Mouse (Mus musculus) brain, adult 2 months (tissue): ENCODE data around the gene Rnf222.

Experiments used
- DNase-seq: peaks from one replicate; pipeline ENCODE4 v3.0.0; 2011; ENCODE audit warnings: low read depth, low spot score

The Rnf222 gene

DNA sequence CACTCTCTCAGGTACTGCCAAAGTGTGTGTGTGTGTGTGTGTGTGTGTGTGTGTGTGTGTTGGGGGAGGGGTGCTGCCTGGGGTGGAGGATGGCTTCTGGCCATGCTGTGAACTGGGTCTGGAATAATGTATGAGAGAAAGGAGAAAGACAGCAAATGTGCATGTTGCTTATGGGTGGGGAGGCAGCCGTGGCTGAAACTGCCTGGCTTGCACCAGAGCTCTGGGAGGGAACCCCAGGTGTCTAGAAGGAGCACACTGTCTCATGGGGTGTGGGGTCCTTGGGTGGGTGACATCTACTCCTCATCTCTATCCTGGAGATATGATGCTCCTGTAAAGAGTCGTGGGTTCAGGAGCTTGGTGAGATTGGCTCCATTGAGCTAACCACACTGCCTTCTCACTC is 300 bp downstream of the Rnf222 start:
- no peak for DNase-seq

DNA sequence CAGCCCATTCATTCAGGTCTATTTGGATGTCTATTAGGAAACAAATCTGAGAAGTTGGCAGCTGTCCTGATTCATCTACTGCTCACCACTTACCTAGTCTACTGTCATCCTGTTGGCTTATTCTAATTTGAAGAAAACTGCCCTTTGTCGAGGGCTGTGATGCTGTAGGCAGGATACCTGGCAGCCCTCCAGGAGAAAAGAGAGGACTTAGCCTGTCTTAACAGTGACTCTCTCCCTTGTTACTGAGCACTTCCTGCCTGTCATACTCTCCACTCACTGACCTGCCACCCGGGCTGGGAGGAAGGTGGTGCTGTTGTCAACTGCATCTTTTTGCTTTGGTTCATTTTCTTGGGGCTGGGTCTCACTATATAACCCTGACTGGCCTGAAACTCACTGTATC is 2.3 kb downstream of the Rnf222 start:
- DNase-seq: no peak

DNA sequence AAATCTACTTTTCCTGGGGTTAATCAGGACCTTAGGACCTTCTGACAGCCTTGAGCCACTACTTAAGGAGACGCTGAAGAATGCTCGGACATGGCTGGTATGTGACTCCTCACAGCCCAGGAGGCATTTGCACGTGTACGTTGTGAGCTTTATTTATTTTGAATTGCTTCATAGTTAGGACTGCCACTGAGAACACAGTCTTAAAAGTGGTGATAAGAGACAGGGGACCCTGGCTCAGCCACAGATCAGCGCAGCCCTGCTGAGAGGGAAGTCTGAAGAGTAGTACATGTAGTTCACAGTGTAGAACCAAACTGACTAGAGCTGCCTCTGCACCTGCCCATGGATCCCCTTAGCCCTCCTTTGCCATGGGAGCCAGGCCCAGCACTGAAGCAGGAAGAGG is 3.5 kb downstream of the Rnf222 start:
- no peak for DNase-seq

GRCm38 (mm10) chr11:68892233-68892832 is 4.0 kb downstream of the Rnf222 start:
- DNase-seq: no peak

GRCm38 (mm10) chr11:68893911-68894464 is 5.6 kb downstream of the Rnf222 start:
- no peak for DNase-seq

DNA sequence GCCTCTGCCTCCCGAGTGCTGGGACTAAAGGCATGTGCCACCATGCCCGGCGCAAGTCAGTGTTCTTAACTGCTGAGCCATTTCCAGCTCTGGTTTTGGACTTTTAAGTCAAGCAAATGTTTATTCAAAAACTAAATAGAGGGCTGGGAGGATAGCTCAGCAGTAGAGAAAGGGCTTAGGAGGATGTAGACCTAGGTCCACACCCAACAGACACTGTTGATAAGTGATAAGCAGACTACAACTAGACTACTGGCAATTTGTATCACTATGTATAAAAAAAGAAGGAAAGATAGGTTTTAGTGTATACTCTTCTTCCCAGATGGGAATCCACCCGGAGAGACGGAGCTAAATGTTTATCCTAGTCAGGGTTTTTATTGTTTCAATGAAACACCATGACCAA is 7.9 kb downstream of the Rnf222 start:
- DNase-seq: no peak

DNA sequence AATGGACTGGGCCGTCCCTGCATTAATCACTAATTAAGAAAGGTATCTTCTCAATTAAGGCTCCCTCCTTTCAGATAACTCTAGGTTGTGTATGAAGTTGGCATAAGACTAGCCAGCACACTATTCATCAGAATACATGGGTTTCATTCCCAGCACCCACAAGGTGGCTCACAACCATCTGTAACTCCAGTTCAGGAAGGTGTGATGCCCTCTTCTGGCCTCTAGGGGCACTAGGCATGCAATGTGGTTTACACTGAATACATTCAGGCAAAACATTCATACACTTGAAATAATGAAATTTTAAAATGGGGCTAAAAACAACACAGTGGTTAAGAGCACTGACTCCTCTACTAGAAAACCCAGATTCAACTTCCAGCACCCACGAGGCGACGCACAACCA is 8.8 kb downstream of the Rnf222 start:
- peak; percentile 61 for DNase-seq

- no peak for DNase-seq
Observed at GRCm38 (mm10) chr11:68897838-68898237, 9.5 kb downstream of the Rnf222 start.

GRCm38 (mm10) chr11:68898790-68899189 is 10.4 kb downstream of the Rnf222 start:
- DNase-seq: no peak

DNA sequence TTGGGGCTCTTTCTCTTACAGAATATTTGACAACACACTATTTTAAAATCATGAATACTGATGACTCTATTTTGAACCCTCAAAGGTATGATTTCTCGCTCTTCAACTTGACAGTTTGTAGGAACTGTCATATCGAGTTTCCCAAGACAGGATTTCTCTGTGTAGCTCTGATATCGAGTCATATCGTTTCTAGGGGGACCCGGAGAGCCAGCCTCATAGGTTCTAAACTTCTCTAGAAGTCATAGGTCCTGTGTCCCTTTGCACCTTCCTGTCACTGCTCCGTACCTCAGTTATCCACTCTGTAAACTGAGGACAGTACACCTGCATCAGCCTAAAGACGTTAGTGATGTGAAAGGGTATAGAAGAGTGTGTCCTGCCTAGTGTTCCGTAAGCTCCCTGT is 11.5 kb downstream of the Rnf222 start:
- DNase-seq: peak; percentile 12

DNA sequence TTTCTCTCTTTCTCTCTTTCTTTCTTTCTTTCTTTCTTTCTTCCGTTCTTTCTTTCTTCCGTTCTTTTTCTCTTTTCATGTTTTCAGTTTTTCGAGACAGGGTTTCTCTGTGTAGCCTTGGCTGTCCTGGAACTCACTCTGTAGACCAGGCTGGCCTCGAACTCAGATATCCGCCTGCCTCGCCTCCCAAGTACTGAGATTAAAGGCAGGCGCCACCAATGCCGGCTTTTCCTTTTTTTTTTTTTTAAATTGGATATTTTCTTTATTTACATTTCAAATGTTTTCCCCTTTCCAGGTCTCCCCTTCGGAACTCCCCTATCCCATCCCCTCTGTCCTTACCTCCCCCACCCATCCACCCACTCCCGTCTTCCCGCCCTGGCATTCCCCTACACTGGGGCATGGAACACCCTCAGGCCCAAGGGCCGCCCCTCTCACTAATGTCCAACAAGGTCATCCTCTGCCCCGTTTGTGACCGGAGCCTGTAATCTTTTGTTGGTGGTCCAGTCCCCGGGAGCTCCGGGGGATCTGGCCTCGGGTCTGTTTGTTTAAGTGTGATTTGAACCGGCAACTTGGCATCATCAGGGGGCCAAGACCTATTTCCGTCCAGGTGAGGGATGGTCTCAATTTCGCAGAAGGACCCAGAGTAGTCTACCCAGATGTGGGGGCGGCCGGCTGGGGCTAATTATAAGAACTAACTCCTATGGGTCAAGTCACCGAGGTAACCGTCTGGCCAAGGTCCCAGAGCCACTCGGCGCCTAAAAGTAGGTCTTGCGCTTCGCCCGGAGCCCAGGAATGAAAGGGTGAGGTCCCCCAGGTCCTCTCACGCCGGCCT is 12.4 kb downstream of the Rnf222 start:
- DNase-seq: no peak

DNA sequence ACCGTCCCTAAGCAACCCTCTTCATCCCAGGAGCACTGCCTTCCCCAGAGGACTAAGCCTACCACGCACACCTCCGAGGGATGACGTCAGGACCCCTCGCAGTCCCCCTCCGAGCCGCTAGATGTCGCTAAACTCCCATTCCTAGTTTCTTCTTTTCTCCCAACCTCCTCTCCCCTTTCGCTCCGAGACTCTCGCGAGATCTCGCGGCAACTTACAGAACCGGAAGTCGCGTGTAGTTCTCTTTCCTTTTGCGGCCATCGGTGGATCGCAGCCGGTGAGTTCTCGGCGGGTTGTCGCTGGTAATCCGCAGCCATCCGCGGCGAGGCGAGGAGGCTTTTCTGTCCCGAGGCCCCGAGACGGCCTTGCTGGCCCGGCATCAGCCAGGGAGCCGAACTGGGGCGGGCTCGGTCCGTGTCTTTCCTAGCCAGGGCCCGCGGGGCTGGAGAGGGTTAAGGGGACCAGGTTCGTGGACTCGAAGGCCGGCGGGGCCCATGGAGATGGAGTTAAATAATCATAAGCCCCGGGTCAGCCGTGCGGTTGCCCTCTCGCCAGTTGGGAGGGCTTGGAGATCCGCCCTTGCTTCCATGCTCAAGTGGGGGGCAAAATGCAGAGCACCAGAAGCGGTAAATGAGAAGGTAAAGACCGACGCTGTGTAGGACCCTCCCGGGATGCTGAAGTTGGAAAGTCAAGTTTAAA is 13.1 kb downstream of the Rnf222 start, which contains the start of gene Rpl26:
TSS of gene Rpl26 (plus strand) at position 233 of the 696 bp plus-strand sequence.
- peak; percentile 99 for DNase-seq

- no peak for DNase-seq
Observed at GRCm38 (mm10) chr11:68902047-68902364, 13.7 kb downstream of the Rnf222 start.

- DNase-seq: no peak
Observed at GRCm38 (mm10) chr11:68902367-68902766, 14.0 kb downstream of the Rnf222 start.

DNA sequence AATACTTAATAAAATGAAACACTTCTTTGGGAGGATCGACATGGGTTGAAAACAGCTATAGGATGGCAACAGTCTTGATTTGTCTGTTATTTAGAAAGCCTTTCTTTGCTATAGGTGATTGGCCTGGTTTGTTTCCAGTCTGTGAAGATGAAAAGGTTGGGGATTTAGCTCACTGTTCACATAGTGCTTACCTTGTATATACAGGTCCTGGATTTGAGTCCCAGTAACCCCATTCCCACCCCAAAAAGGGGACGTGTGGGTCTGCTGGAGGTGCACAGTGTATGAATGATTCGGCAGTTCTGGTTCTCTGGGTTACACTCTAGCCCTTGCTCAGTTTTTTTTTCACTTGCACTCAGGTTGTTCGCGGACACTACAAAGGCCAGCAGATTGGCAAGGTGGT is 14.5 kb downstream of the Rnf222 start:
- no peak for DNase-seq

DNA sequence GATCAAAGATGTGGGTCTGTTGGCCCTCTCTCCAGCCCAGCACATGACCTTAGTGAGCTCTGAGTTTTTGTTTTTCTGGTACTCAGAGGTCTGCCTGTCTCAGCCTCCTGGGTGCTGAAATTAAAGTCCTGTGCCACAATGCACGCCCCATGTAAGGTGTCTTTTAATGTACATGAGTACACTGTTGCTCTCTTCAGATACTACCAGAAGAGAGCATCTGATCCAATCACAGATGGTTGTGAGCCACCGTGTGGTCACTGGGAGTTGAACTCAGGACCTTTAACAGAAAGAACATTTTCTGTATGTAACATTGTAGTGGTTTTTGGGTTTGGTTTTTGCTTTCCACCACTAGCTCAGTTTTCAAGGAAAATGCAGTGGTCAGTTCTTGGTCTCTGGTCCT is 15.4 kb downstream of the Rnf222 start:
- no peak for DNase-seq

GRCm38 (mm10) chr11:68904375-68905137 is 16.2 kb downstream of the Rnf222 start:
- DNase-seq: peak; percentile 86

- no peak for DNase-seq
Observed at GRCm38 (mm10) chr11:68905138-68905531, 16.8 kb downstream of the Rnf222 start.

DNA sequence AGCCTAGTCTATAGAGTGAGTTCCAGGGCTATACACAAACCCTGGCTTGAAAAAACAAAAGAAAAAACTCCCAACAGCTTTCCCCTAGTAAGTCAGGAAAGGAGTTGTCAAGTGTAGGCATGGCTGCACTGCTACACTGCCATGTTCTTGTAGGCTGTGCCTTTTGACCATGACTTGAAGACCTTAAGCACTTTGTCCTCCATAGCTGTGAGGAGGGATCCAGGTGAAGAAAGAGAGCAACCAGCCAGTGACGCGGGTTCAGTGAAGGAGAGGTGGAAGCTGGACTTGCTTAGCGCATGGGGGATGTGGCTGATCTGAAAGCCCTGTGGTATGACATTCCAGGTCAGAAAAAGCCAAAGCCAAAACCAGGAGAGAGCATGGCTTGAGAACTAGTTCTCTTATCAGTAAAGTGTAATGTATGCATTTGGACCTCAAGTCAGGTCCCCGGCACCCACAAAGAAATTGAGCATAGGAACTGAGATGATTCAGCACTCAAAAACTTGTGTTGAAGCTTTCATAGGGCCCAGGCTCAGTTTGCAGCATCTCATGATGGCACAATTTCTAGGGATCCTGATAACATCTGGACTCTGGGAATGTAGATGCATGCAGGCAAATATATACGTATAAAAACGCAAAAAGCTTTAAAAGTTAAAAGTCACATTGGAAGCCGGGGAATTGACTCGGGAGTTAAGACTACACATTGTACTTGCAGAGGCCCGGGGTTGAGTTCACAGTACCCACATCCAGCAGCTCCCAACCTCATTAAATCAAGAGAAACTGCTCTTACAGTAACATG is 17.5 kb downstream of the Rnf222 start:
- DNase-seq: no peak

DNA sequence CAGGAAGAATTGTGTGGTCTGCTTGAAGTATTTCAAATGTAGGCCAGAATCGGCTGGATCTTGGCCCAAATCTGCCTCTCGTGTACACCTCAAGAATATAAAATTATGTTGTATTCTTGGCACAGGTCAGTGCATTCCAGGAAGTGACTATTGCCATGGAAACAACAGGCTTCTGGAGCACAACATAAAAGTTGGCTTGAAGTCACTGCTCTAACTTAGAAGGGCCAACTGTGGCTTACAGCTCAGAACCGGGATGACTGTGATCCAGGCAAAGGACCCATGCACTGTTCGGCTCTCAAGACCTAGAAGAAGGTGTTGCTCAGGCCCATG is 18.1 kb downstream of the Rnf222 start:
- DNase-seq: peak; percentile 28

DNA sequence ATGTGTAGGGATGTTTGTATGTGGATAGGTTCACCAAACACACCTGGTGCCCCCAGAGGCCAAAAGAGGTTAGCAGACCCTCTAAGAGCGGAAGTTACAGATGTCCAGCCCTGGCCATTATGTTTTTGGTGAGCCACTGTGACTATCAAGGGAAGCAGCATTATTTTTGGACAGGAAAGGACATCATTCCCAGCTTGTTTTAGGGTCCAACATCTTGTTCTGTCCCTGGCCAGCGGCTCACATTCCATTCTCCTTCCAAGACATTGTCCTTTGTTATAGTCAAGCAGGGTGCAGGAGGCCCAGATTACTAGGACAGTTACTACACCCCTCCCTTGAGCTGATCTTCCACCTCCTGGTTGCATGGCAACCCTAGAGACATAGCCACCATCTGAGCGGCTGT is 18.9 kb downstream of the Rnf222 start:
- DNase-seq: no peak
